Mouse (Mus musculus) liver, embryonic 14.5 days (tissue): ENCODE data around the gene Gpr3. TPM values are rescaled to one million over a fixed set of nuclear protein-coding genes. Genes with fewer than 3 reads are reported as not detected.

ENCODE experiments used
- ATAC-seq: fragments of 200-750 bp; cut with Nextera tagmentation; 2 replicates; pipeline ENCODE4 v1.8.0; 2017; ENCODE audit warnings: moderate number of reproducible peaks, mild to moderate bottlenecking, moderate library complexity; ENCODE audit not compliant: insufficient read depth
- DNase-seq, 3 experiments: peaks; one replicate each; pipeline ENCODE4 v3.0.0-alpha.2; 2012 to 2013; ENCODE audit warnings: low read depth in 3 of 3, low spot score in 3 of 3
- H3K27ac ChIP-seq: fragments of 300-500 bp; sonication (generic); 2 replicates; pipeline ENCODE4 v1.5.1; 2014; ENCODE audit warnings: moderate library complexity, mild to moderate bottlenecking, control low read depth, inconsistent platforms
- H3K27me3 ChIP-seq: fragments of 300-500 bp; sonication (generic); 2 replicates; pipeline ENCODE4 v1.6.1; 2014; ENCODE audit warnings: mild to moderate bottlenecking, low read length, moderate library complexity; ENCODE audit not compliant: control insufficient read depth, insufficient read depth
- H3K36me3 ChIP-seq: fragments of 300-500 bp; sonication (generic); replicated peaks from 2 replicates; pipeline ENCODE4 v1.6.1; 2014; ENCODE audit warnings: low read depth; ENCODE audit not compliant: control insufficient read depth, insufficient read depth
- H3K4me1 ChIP-seq, 2 experiments: fragments of 200-500 bp in 1 of 2; fragments of 300-500 bp in 1 of 2; sonication (generic) in 1 of 2; replicated peaks; 2 replicates each; pipeline ENCODE4 v1.6.1; 2012 to 2014; ENCODE audit warnings: antibody characterized with exemption in 1 of 2, inconsistent platforms in 1 of 2, low read length in 1 of 2; ENCODE audit not compliant: control insufficient read depth in 2 of 2, insufficient read depth in 2 of 2
- H3K4me2 ChIP-seq: fragments of 300-500 bp; sonication (generic); 2 replicates; pipeline ENCODE4 v1.6.1; 2014; ENCODE audit warnings: low read depth, mild to moderate bottlenecking, control low read depth, moderate library complexity
- H3K4me3 ChIP-seq, 2 experiments: fragments of 200-500 bp in 1 of 2; fragments of 300-500 bp in 1 of 2; sonication (generic) in 1 of 2; 2 replicates each; pipeline ENCODE4 v1.5.1; 2012 to 2014; ENCODE audit warnings: low read depth in 2 of 2, low read length in 2 of 2, mild to moderate bottlenecking in 2 of 2, control low read depth in 1 of 2, inconsistent platforms in 1 of 2, moderate library complexity in 1 of 2; ENCODE audit not compliant: insufficient read depth in 1 of 2
- H3K9ac ChIP-seq: fragments of 300-500 bp; sonication (generic); replicated peaks from 2 replicates; pipeline ENCODE4 v1.6.1; 2014; ENCODE audit warnings: mild to moderate bottlenecking, control low read depth, moderate library complexity
- H3K9me3 ChIP-seq: fragments of 300-500 bp; sonication (generic); 2 replicates; pipeline ENCODE4 v1.6.1; 2016; ENCODE audit warnings: low read length, mixed read lengths; ENCODE audit not compliant: control insufficient read depth
- CTCF ChIP-seq: IDR thresholded peaks from 2 replicates; pipeline ENCODE4 v1.5.1; 2016; ENCODE audit warnings: antibody characterized with exemption, low read depth, control low read depth
- EP300 ChIP-seq: IDR thresholded peaks from 2 replicates; pipeline ENCODE4 v1.6.1; 2016; ENCODE audit warnings: antibody characterized with exemption, low read depth
- WGBS: fragments of 180-500 bp; shearing (Covaris S2); extraction: QIAGEN DNeasy Blood & Tissue Kit; methylation state at CpG from one replicate; pipeline ENCODE4 v1.1.7; 2014; ENCODE audit not compliant: insufficient replicate concordance; 5-methylcytosine and 5-hydroxymethylcytosine counted together
- polyA plus RNA-seq, 2 experiments: library from polyadenylated mRNA; depleted of rRNA in 1 of 2; stranded (reverse) in 1 of 2; unstranded in 1 of 2; fragments of >200 nt; fragmentation: Nextera tagmentation in 1 of 2; extraction: Ambion mirVana in 1 of 2; gene quantifications; 2 replicates each; pipeline versions ENCODE4 v1.2.1 to v1.2.3; 2012 to 2014

Gene Gpr3
- polyA plus RNA-seq, 2 experiments: not detected

DNA sequence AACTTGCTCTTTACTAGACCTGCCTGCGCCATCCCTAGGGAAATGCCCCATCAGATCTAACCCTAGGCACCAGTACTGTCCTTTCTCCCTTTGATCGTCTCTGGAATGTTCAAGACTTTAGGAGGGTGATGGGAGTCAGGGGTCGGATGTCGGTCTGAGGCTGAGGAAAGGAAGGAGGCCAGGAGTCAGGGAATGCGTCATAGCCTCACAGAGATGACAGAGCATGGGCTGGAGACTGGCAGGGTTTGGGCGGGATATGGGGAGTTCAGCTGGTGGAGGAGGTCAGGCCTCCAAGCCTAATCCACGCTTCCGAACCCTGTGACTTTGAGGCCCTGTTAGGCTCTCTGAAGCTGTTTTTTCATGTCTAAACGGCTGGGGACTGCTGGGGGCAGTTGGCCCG lies 1.3 kb upstream of the Gpr3 start:
- no peak overlapping the region for H3K27ac ChIP-seq
- no peaks in the 10 kb centered on the region for H3K36me3 ChIP-seq
- H3K4me2 ChIP-seq: no peak overlapping the region
- ATAC-seq: no peak
- no peak for DNase-seq
- H3K4me3 ChIP-seq: no peak overlapping the region
- TF ChIP-seq CTCF (no peak), EP300 (no peak)
- 31% methylated on average over 10 of the region's 10 CpGs for WGBS
- peaks cover 0 to 5% of the 10 kb centered on the region in 2 experiments; a peak in 2 of 4 replicates for H3K4me1 ChIP-seq
- H3K27me3 ChIP-seq: peaks cover 35% of the 10 kb centered on the region
- no peaks in the 10 kb centered on the region for H3K9me3 ChIP-seq
- no peak overlapping the region for H3K9ac ChIP-seq

DNA sequence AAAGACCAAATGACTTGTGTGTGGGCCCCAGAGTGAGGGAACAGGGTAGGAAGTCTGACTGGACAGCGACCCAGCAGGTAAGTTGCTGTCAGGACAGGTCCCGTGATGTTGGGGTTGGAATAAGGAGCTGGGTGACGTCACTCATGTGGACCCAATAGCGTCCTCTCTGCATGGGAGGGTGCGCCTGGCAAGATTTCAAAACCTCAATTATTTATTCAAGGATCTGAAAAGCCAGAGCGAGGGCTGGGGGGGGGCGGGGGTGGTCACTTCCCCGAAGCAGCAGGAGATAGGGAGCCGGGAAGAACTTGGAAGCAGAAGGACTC lies 893 bp upstream of the Gpr3 start:
- no peak for ATAC-seq
- TF ChIP-seq CTCF (no peak), EP300 (no peak)
- WGBS: 6% methylated on average over 9 of the region's 9 CpGs
- Histone ChIP-seq H3K36me3 (no peaks in the 10 kb centered on the region), H3K4me3 (no peak overlapping the region), H3K27me3 (peaks cover 35% of the 10 kb centered on the region), H3K9me3 (no peaks in the 10 kb centered on the region), H3K9ac (no peak overlapping the region), H3K27ac (no peak overlapping the region), H3K4me2 (0 out of 2 replicates have a peak overlapping the region, but pooled peaks have one; percentile 12), H3K4me1 (peaks cover 0 to 5% of the 10 kb centered on the region in 2 experiments; a peak in 2 of 4 replicates)
- DNase-seq: no peak

DNA sequence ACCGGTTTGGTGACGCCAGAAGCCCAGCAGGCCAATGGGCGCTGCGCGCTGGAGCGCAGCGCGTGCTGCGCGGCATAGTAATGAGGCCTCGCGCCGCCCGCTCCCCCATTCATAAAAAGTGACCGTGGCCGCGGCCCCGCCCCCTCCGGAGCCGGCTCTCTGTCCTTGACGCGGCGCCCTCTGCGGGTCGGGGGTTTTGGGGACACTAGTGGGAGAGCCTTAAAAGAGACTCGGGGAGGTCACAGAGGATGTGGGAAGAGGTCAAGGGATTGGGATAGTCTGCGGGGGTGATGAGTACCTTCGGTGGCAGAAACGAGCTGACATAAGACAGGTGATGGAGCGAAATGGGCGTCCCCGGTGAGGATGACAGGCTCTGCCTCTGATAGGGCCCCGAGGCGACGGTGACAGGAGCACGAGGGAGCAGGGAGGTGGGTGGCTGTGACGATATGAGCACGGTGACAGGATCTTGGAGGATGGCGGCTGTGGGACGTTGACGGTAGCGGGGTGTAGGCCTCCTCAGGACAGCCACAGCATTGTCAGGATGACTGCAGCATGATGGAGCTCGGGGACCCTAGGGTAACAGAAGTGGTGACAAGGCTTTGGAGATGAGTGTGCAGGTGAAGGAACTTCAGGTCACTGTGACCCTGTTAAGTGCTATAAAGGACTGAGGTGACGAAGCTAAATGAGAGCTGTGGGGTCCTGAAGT lies 379 bp upstream of the Gpr3 start:
- Histone ChIP-seq H3K27ac (no peak overlapping the region), H3K4me1 (peaks cover 0 to 5% of the 10 kb centered on the region in 2 experiments; a peak in 2 of 4 replicates), H3K9me3 (no peaks in the 10 kb centered on the region), H3K9ac (no peak overlapping the region), H3K36me3 (no peaks in the 10 kb centered on the region), H3K4me2 (peak overlapping the region; percentile 77), H3K27me3 (peaks cover 35% of the 10 kb centered on the region), H3K4me3 (peak overlapping the region in 1 of 2 experiments; percentile 54; a peak in 2 of 4 replicates)
- peak; percentile 80 for ATAC-seq
- DNase-seq: peak; percentile 51 to 53 (median 52)
- TF ChIP-seq EP300: no peak
- TF ChIP-seq CTCF: peak; percentile 22; the same call in 1 of the 2 replicates
- 3% methylated on average over 44 of the region's 44 CpGs for WGBS

DNA sequence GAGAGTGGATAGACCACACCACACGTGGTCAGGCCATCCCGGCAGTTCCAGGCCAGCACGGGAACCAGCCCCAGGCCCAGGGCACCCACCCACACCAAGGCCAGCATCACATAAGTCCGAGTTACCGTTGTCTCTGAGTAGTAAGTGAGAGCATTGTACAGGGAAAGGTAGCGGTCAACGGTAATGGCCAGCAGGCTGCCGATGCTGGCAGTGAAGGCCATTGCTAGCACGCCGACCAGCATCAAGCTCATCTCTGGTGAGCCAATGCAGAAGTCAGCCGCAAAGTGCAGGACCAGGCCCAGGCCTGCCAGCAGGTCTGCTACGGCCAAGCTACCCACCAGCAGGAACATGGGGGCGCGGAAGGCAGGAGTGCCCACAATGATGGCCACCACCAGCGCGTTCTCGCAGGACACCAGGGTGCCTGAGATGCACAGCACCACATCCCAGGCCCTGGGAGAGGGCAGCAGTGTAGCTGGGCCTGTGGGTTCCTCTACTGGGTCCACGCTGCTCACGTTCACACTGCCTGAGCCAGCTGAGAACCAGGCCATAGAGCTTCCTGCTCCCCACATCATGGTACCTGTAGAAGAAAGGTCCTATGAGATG lies 1.4 kb downstream of the Gpr3 start:
- Histone ChIP-seq H3K4me2 (no peak overlapping the region), H3K36me3 (no peaks in the 10 kb centered on the region)

DNA sequence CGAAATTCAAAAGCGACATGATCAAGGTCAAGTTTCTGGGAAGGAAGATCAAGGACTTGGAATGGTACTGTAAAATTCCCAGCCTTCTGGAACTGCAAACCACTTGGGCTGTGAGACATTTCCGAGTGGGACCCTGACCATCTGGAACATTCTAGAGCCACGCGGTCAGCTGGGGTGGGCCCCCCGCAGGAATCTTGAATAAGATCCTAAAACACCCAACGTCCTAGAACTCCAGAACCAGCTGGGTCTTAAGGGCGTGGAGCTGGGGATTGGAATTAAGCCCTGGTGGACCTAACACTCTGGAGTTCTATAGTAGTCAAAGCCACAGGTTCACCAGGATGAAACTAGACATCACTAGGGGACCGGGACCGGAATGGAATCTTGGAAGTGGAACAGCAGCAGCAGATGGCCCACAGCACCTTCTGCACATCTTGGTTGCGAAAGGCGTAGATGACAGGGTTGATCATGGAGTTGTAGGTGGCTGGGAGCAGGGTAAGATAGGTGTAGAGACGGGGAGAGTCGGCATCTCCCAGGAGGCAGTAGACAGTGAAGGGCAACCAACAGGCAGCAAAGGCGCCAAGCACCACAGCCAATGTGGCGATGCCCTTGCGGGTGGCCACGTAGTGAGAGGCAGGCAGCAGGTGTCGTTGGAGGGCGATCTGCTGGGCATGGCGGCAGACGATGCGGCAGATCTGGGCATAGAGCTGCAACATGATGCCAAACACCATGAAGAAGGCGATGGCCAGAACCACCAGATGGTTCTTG lies 2.1 kb downstream of the Gpr3 start:
- no peaks in the 10 kb centered on the region for H3K9me3 ChIP-seq
- no peak overlapping the region for H3K27ac ChIP-seq
- ATAC-seq: no peak
- no peaks in the 10 kb centered on the region for H3K36me3 ChIP-seq
- no peak overlapping the region for H3K4me2 ChIP-seq
- no peak overlapping the region for H3K4me3 ChIP-seq
- peaks cover 0 to 5% of the 10 kb centered on the region in 2 experiments; a peak in 2 of 4 replicates for H3K4me1 ChIP-seq
- no peak for DNase-seq
- H3K9ac ChIP-seq: no peak overlapping the region
- peaks cover 35% of the 10 kb centered on the region for H3K27me3 ChIP-seq
- 78% methylated on average over 24 of the region's 24 CpGs for WGBS
- TF ChIP-seq EP300 (no peak), CTCF (no peak)

More for the DNA sequence above, 1.4 kb downstream of the Gpr3 start:
- H3K4me1 ChIP-seq: peaks cover 0 to 5% of the 10 kb centered on the region in 2 experiments; a peak in 2 of 4 replicates
- peaks cover 35% of the 10 kb centered on the region for H3K27me3 ChIP-seq
- H3K9ac ChIP-seq: no peak overlapping the region
- no peak for DNase-seq
- TF ChIP-seq EP300 (no peak), CTCF (no peak)
- no peak for ATAC-seq
- H3K4me3 ChIP-seq: no peak overlapping the region
- no peaks in the 10 kb centered on the region for H3K9me3 ChIP-seq
- WGBS: 84% methylated on average over 19 of the region's 19 CpGs
- no peak overlapping the region for H3K27ac ChIP-seq
